In the genomic region with DNA sequence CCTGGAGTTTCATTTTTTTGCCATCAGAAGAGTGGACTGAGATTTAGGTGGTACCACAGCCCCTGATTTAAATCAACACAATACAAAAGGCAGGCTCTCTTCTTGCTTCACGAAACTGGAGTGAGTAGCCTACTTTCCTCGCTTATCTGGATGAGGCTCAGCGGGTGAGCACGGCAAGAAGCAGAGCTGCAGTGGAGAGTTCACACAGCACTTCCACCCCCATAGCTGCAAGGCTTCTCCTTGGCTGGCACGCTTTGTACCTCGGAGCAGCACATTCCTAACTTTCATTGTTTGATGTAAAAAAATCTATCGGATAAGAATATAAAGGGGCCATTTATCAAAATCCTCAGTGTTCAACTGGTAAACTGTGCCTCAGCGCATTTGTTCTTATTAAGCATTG, we compare ENCODE assay signal across 24 mouse cellular contexts.
"Had no signal": no experiment of that assay in that cellular context is flagged by ENCODE, and none has a peak within 500 bp of the region (broad histone marks: within the 10 kb centered on the region; RNA-seq: fewer than 3 reads in every experiment).

No protein-coding gene starts in this region.

- H3K36me3 ChIP-seq: heart, embryonic 10.5 days; heart, embryonic 12.5 days; hindbrain, embryonic 10.5 days; hindbrain, embryonic 12.5 days; intestine, embryonic 15.5 days; limb, embryonic 10.5 days; limb, embryonic 12.5 days had no signal

- H3K9ac ChIP-seq: heart, embryonic 12.5 days; hindbrain, embryonic 12.5 days; hindbrain, embryonic 14.5 days; intestine, embryonic 15.5 days; limb, embryonic 12.5 days had no signal

- H3K4me3 ChIP-seq: gastrocnemius, adult 2 months; heart, embryonic 10.5 days; heart, embryonic 12.5 days; hindbrain, embryonic 10.5 days; hindbrain, embryonic 12.5 days; intestine, embryonic 15.5 days; layer of hippocampus, adult 2 months; left cerebral cortex, adult 2 months; limb, embryonic 10.5 days; limb, embryonic 12.5 days had no signal

- DNase-seq: gastrocnemius, adult 2 months; gastrocnemius, postnatal 10 days; gastrocnemius, postnatal 25 days; heart, adult 18-20 months; heart, postnatal 10 days; heart, postnatal 4 days; kidney, adult 18-20 months; kidney, adult 8-10 months; kidney, postnatal 10 days; kidney, postnatal 25 days; liver had no signal

- H3K4me1 ChIP-seq: heart, embryonic 12.5 days; hindbrain, embryonic 10.5 days; hindbrain, embryonic 12.5 days; intestine, embryonic 15.5 days; limb, embryonic 10.5 days; limb, embryonic 12.5 days had no signal

- H3K27me3 ChIP-seq: heart, embryonic 12.5 days; hindbrain, embryonic 12.5 days; intestine, embryonic 15.5 days; limb, embryonic 12.5 days had no signal

- H3K9me3 ChIP-seq: heart, embryonic 10.5 days; heart, embryonic 12.5 days; hindbrain, embryonic 10.5 days; hindbrain, embryonic 12.5 days; intestine, embryonic 15.5 days; limb, embryonic 10.5 days; limb, embryonic 12.5 days had no signal

- H3K27ac ChIP-seq: gastrocnemius, adult 2 months; heart, embryonic 10.5 days; hindbrain, embryonic 10.5 days; hindbrain, embryonic 12.5 days; hindbrain, embryonic 14.5 days; intestine, embryonic 15.5 days; layer of hippocampus, adult 2 months; left cerebral cortex, adult 2 months; limb, embryonic 10.5 days; limb, embryonic 12.5 days had no signal

- ATAC-seq: hindbrain, embryonic 16.5 days; inflammation-experienced regulatory T-cells, adult 6 months; intestine, embryonic 15.5 days; intestine, postnatal 0 days had no signal

- H3K4me2 ChIP-seq: heart, embryonic 12.5 days; hindbrain, embryonic 12.5 days; hindbrain, embryonic 14.5 days; intestine, embryonic 15.5 days; limb, embryonic 12.5 days had no signal
